Mouse (Mus musculus): ENCODE data around the gene Zfp287. TPM values are rescaled to one million over a fixed set of nuclear protein-coding genes. Genes with fewer than 3 reads are reported as not detected.

Zfp287 gene
- total and polyA plus RNA-seq, 2 experiments from 2014 or later, result 12.8 to 16.2 TPM

DNA sequence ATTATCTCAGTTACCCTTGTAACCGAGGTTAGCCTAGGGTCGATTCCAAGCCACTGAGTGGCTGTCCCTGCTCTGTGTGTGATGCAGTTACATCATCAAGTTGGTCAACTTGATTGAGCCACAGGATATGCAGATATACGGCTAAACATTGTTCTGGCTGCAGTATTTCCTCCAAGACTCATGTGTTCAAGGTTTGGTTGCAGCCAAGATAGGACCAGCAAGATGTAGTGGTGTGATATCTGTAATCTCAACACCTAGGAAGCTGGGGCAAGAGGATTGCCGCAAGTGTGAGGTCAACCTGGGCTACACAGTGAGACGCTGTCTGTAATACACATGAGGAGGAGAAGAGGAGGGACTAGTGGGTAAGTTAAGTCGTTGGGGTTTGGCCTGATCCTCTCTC lies 67.5 kb downstream of the Zfp287 start:
- no peak for TF ChIP-seq CTCF (IDR thresholded peaks at IDR 0.05; ENCODE audit: low read depth)
- no peak for ATAC-seq
- Histone ChIP-seq H3K9ac (replicated peaks; ENCODE audit: low read length) (no peak overlapping the region), H3K4me3 (ENCODE audit: low read length) (no peak overlapping the region), H3K27me3 (ENCODE audit: insufficient read depth, low read length) (no peaks in the 10 kb centered on the region), H3K27ac (no peak overlapping the region), H3K36me3 (ENCODE audit: insufficient read depth, low read length) (no peaks in the 10 kb centered on the region), H3K9me3 (ENCODE audit: low read length) (no peaks in the 10 kb centered on the region), H3K4me2 (ENCODE audit: low read depth, low read length) (no peak overlapping the region), H3K4me1 (ENCODE audit: insufficient read depth, low read length) (no peaks in the 10 kb centered on the region)
- DNase-seq (ENCODE audit: low spot score), result no peak
- WGBS, result 86% methylated on average over 6 of the region's 6 CpGs

GRCm38 (mm10) chr11:62660885-62661284 lies 70.8 kb downstream of the Zfp287 start:
- Histone ChIP-seq H3K4me1 (ENCODE audit: insufficient read depth, low read length) (no peaks in the 10 kb centered on the region), H3K9ac (replicated peaks; ENCODE audit: low read length) (no peak overlapping the region), H3K27ac (no peak overlapping the region), H3K36me3 (ENCODE audit: insufficient read depth, low read length) (no peaks in the 10 kb centered on the region), H3K4me2 (ENCODE audit: low read depth, low read length) (no peak overlapping the region), H3K4me3 (ENCODE audit: low read length) (no peak overlapping the region), H3K27me3 (ENCODE audit: insufficient read depth, low read length) (no peaks in the 10 kb centered on the region), H3K9me3 (ENCODE audit: low read length) (no peaks in the 10 kb centered on the region)
- whole genome bisulfite sequencing, result 51% methylated on average over 4 of the region's 4 CpGs
- DNase-seq (ENCODE audit: low spot score), result no peak
- TF ChIP-seq CTCF (IDR thresholded peaks at IDR 0.05; ENCODE audit: low read depth), result no peak
- ATAC-seq, result no peak

DNA sequence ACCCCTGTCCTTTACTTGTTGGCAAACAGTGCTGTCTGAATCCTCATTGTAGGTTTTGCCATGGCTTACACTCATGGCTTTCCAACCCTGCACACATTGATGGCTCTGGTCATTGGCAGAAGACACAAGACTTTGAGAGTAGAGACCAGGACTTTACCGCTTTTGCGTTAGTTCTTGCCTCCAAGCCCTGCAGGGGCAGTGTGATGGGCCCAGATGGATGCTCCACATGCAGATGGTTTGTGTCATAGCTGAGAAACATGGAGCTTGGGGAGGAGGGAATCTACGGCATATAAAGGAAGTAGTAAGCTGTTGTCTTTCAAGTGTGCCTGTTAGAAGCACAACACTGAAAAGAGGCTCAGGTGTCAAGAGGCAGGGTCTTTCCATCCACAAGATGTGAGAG lies 79.6 kb downstream of the Zfp287 start:
- Histone ChIP-seq H3K9ac (replicated peaks; ENCODE audit: low read length) (no peak overlapping the region), H3K27me3 (ENCODE audit: insufficient read depth, low read length) (no peaks in the 10 kb centered on the region), H3K27ac (no peak overlapping the region), H3K4me3 (ENCODE audit: low read length) (no peak overlapping the region), H3K36me3 (ENCODE audit: insufficient read depth, low read length) (no peaks in the 10 kb centered on the region), H3K9me3 (ENCODE audit: low read length) (no peaks in the 10 kb centered on the region), H3K4me1 (ENCODE audit: insufficient read depth, low read length) (no peaks in the 10 kb centered on the region), H3K4me2 (ENCODE audit: low read depth, low read length) (no peak overlapping the region)
- no peak for TF ChIP-seq CTCF (IDR thresholded peaks at IDR 0.05; ENCODE audit: low read depth)
- no peak for DNase-seq (ENCODE audit: low spot score)
- no peak for ATAC-seq
- 73% methylated on average over 3 of the region's 3 CpGs for WGBS

DNA sequence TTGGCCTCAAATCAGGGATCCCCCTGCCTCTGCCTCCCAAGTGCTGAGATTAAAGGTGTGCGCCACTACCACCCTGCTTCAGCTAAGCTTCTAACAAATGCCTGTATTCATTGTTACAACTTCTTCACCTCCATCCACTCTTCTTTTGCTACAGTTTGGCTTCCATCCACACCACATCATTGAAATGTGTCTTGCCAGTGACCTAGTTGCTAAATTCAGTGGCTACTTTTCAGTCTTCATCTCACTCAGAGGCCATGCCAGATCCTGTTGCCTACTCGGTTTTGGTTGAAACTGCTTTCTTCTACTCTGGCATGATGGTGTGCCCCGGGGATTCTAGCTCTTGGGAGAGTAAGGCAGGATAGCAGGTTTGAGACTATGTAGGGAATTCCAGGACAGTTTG lies 80.1 kb downstream of the Zfp287 start:
- Histone ChIP-seq H3K9me3 (ENCODE audit: low read length) (no peaks in the 10 kb centered on the region), H3K9ac (replicated peaks; ENCODE audit: low read length) (no peak overlapping the region), H3K27ac (no peak overlapping the region), H3K27me3 (ENCODE audit: insufficient read depth, low read length) (no peaks in the 10 kb centered on the region), H3K36me3 (ENCODE audit: insufficient read depth, low read length) (no peaks in the 10 kb centered on the region), H3K4me1 (ENCODE audit: insufficient read depth, low read length) (peaks cover 2% of the 10 kb centered on the region), H3K4me3 (ENCODE audit: low read length) (no peak overlapping the region), H3K4me2 (ENCODE audit: low read depth, low read length) (no peak overlapping the region)
- WGBS, result 85% methylated on average over 3 of the region's 3 CpGs
- ATAC-seq (no peak), DNase-seq (ENCODE audit: low spot score) (no peak)
- TF ChIP-seq CTCF (IDR thresholded peaks at IDR 0.05; ENCODE audit: low read depth), result no peak

Other genes with a start within 250 kb of the Zfp287 start
- 57.9 and 64.1 TPM in 2 replicates for gene Cenpv, start 192.6 kb downstream of the Zfp287 start, total RNA-seq (2014; rRNA removed)
- 32.8 and 37.6 TPM in 2 replicates for gene Cenpv, start 192.6 kb downstream of the Zfp287 start, polyA plus RNA-seq (2015; fragmentation: Nextera tagmentation; extraction: Ambion mirVana)
- gene Ubb, start 180.7 kb downstream of the Zfp287 start, total RNA-seq (2014; rRNA removed), result 1,525 and 1,633 TPM in 2 replicates
- gene Ubb, start 180.7 kb downstream of the Zfp287 start, polyA plus RNA-seq (2015; fragmentation: Nextera tagmentation; extraction: Ambion mirVana), result 4,229 and 4,277 TPM in 2 replicates
- 46.2 and 51.0 TPM in 2 replicates for gene Trpv2, start 157.4 kb downstream of the Zfp287 start, total RNA-seq (2014; rRNA removed)
- gene Trpv2, start 157.4 kb downstream of the Zfp287 start, polyA plus RNA-seq (2015; fragmentation: Nextera tagmentation; extraction: Ambion mirVana), result 24.4 and 24.9 TPM in 2 replicates
- gene Lrrc75a, start 83.4 kb downstream of the Zfp287 start, total RNA-seq (2014; rRNA removed), result 26.0 and 29.7 TPM in 2 replicates
- gene Lrrc75a, start 83.4 kb downstream of the Zfp287 start, polyA plus RNA-seq (2015; fragmentation: Nextera tagmentation; extraction: Ambion mirVana), result 6.4 and 6.9 TPM in 2 replicates
- 15.6 and 43.9 TPM in 2 replicates for gene Mmgt2, start 83.2 kb downstream of the Zfp287 start, total RNA-seq (2014; rRNA removed)
- gene Mmgt2, start 83.2 kb downstream of the Zfp287 start, polyA plus RNA-seq (2015; fragmentation: Nextera tagmentation; extraction: Ambion mirVana), result 22.6 and 28.1 TPM in 2 replicates
- gene Gm10428, start 21.2 kb upstream of the Zfp287 start, total RNA-seq (2014; rRNA removed), result not detected in 2 replicates
- gene Gm10428, start 21.2 kb upstream of the Zfp287 start, polyA plus RNA-seq (2015; fragmentation: Nextera tagmentation; extraction: Ambion mirVana), result not detected in 2 replicates
- gene Zfp286, start 57.6 kb upstream of the Zfp287 start, total RNA-seq (2014; rRNA removed), result 13.7 and 18.3 TPM in 2 replicates
- gene Zfp286, start 57.6 kb upstream of the Zfp287 start, polyA plus RNA-seq (2015; fragmentation: Nextera tagmentation; extraction: Ambion mirVana), result 14.8 and 17.8 TPM in 2 replicates
- gene Trim16, start 88.3 kb upstream of the Zfp287 start, total RNA-seq (2014; rRNA removed), result 5.2 and 7.2 TPM in 2 replicates
- gene Trim16, start 88.3 kb upstream of the Zfp287 start, polyA plus RNA-seq (2015; fragmentation: Nextera tagmentation; extraction: Ambion mirVana), result 5.5 and 6.1 TPM in 2 replicates
- gene Fbxw10, start 115.2 kb upstream of the Zfp287 start, total RNA-seq (2014; rRNA removed), result 0.36 and 0.37 TPM in 2 replicates
- gene Fbxw10, start 115.2 kb upstream of the Zfp287 start, polyA plus RNA-seq (2015; fragmentation: Nextera tagmentation; extraction: Ambion mirVana), result 0.36 and 0.82 TPM in 2 replicates
- gene Tvp23b, start 147.6 kb upstream of the Zfp287 start, total RNA-seq (2014; rRNA removed), result 26.7 and 27.5 TPM in 2 replicates
- gene Tvp23b, start 147.6 kb upstream of the Zfp287 start, polyA plus RNA-seq (2015; fragmentation: Nextera tagmentation; extraction: Ambion mirVana), result 41.5 and 42.6 TPM in 2 replicates
- not detected in 2 replicates for gene Cdrt4, start 219.3 kb upstream of the Zfp287 start, total RNA-seq (2014; rRNA removed)
- gene Cdrt4, start 219.3 kb upstream of the Zfp287 start, polyA plus RNA-seq (2015; fragmentation: Nextera tagmentation; extraction: Ambion mirVana), result 0.26 and 0.35 TPM in 2 replicates

Data from hindbrain, postnatal 0 days (tissue).